Mouse (Mus musculus) olfactory bulb, adult 2 months (tissue): Measurements from ENCODE around the gene Serpine1. TPM values are rescaled to one million over a fixed set of nuclear protein-coding genes. Genes with fewer than 3 reads are reported as not detected.

Experiments
- H3K27ac ChIP-seq: fragments of 200-500 bp; 2 replicates; pipeline ENCODE4 v1.5.1; 2012; ENCODE audit warnings: low read depth, low read length; ENCODE audit not compliant: insufficient read depth
- H3K4me1 ChIP-seq: fragments of 200-500 bp; 2 replicates; pipeline ENCODE4 v1.6.1; 2012; ENCODE audit warnings: low read length; ENCODE audit not compliant: control insufficient read depth, insufficient read depth
- H3K4me3 ChIP-seq: fragments of 200-500 bp; 2 replicates; pipeline ENCODE4 v1.5.1; 2012; ENCODE audit warnings: mild to moderate bottlenecking, low read depth, low read length, moderate library complexity; ENCODE audit not compliant: insufficient read depth
- CTCF ChIP-seq: fragments of 200-500 bp; IDR thresholded peaks from 2 replicates; pipeline ENCODE4 v1.5.1; 2012; ENCODE audit warnings: low read depth, mild to moderate bottlenecking, low read length, moderate library complexity; ENCODE audit not compliant: insufficient read depth
- POLR2A ChIP-seq: fragments of 200-500 bp; IDR thresholded peaks from 2 replicates; pipeline ENCODE4 v1.6.1; 2012; ENCODE audit warnings: mild to moderate bottlenecking, low read depth, low read length, moderate library complexity; ENCODE audit not compliant: insufficient read depth
- WGBS: fragments of 180-500 bp; shearing (Covaris S2); methylation state at CpG from one replicate; pipeline ENCODE4 v1.1.7; 2018; 5-methylcytosine and 5-hydroxymethylcytosine counted together
- polyA plus RNA-seq: library from polyadenylated mRNA; stranded (reverse); fragments of >200 nt; gene quantifications from 2 replicates; pipeline ENCODE4 v1.2.4, GENCODE M21; 2012; ENCODE audit warnings: low replicate concordance; ENCODE audit not compliant: missing spikeins, insufficient read depth, insufficient read length

Gene Serpine1
- polyA plus RNA-seq, 1 experiment, result not detected

GRCm38 (mm10) chr5:137070881-137071605 is 1.0 kb downstream of the Serpine1 start:
- Histone ChIP-seq H3K4me3 (no peak overlapping the region), H3K4me1 (peaks cover 48% of the 10 kb centered on the region), H3K27ac (no peak overlapping the region)
- TF ChIP-seq CTCF (no peak), POLR2A (no peak)
- 83% methylated on average over 19 of the region's 19 CpGs for WGBS

GRCm38 (mm10) chr5:137068711-137069110 is 3.4 kb downstream of the Serpine1 start:
- TF ChIP-seq POLR2A, result no peak
- TF ChIP-seq CTCF, result no peak
- Histone ChIP-seq H3K4me3 (no peak overlapping the region), H3K4me1 (peaks cover 30% of the 10 kb centered on the region), H3K27ac (no peak overlapping the region)
- WGBS, result 70% methylated on average over 4 of the region's 4 CpGs

GRCm38 (mm10) chr5:137065923-137066322 is 6.1 kb downstream of the Serpine1 start:
- Histone ChIP-seq H3K4me3 (no peak overlapping the region), H3K4me1 (peaks cover 21% of the 10 kb centered on the region), H3K27ac (no peak overlapping the region)
- TF ChIP-seq CTCF (no peak), POLR2A (no peak)
- 63% methylated on average over 8 of the region's 8 CpGs for WGBS

GRCm38 (mm10) chr5:137065454-137065853 is 6.6 kb downstream of the Serpine1 start:
- 38% methylated on average over 6 of the region's 6 CpGs for WGBS

GRCm38 (mm10) chr5:137062601-137063000 is 9.5 kb downstream of the Serpine1 start:
- TF ChIP-seq POLR2A (no peak), CTCF (no peak)
- WGBS, result 76% methylated on average over 5 of the region's 5 CpGs

More at GRCm38 (mm10) chr5:137065454-137065853, 6.6 kb downstream of the Serpine1 start:
- Histone ChIP-seq H3K4me3 (no peak overlapping the region), H3K4me1 (peaks cover 18% of the 10 kb centered on the region), H3K27ac (no peak overlapping the region)
- TF ChIP-seq POLR2A, result no peak

GRCm38 (mm10) chr5:137061809-137062481 is 10.1 kb downstream of the Serpine1 start:
- TF ChIP-seq CTCF, result no peak
- TF ChIP-seq POLR2A, result no peak
- Histone ChIP-seq H3K27ac (0 out of 2 replicates have a peak overlapping the region, but pooled peaks have one; percentile 53), H3K4me1 (peaks cover 16% of the 10 kb centered on the region), H3K4me3 (no peak overlapping the region)
- WGBS, result 14% methylated on average over 11 of the region's 12 CpGs

More at GRCm38 (mm10) chr5:137062601-137063000, 9.5 kb downstream of the Serpine1 start:
- Histone ChIP-seq H3K4me3 (no peak overlapping the region), H3K27ac (no peak overlapping the region), H3K4me1 (peaks cover 16% of the 10 kb centered on the region)

GRCm38 (mm10) chr5:137054873-137055272 is 17.2 kb downstream of the Serpine1 start:
- Histone ChIP-seq H3K4me3 (no peak overlapping the region), H3K27ac (peak overlapping the region; percentile 18; the same call in 1 of the 2 replicates), H3K4me1 (peaks cover 15% of the 10 kb centered on the region)
- TF ChIP-seq CTCF, result no peak
- TF ChIP-seq POLR2A, result no peak
- WGBS, result 81% methylated on average over 5 of the region's 5 CpGs

- Histone ChIP-seq H3K4me1 (peaks cover 15% of the 10 kb centered on the region), H3K4me3 (no peak overlapping the region), H3K27ac (peak overlapping the region; percentile 18; the same call in 1 of the 2 replicates)
- 49% methylated on average over 7 of the region's 7 CpGs for WGBS
- TF ChIP-seq POLR2A (no peak), CTCF (no peak)
Observed at GRCm38 (mm10) chr5:137054299-137054698, 17.8 kb downstream of the Serpine1 start.

GRCm38 (mm10) chr5:137051914-137052505 is 20.1 kb downstream of the Serpine1 start:
- peaks cover 16% of the 10 kb centered on the region for H3K4me1 ChIP-seq
- H3K27ac ChIP-seq, result peak overlapping the region; percentile 97
- WGBS, result 54% methylated on average over 5 of the region's 5 CpGs
- no peak for TF ChIP-seq POLR2A
- TF ChIP-seq CTCF, result no peak
- H3K4me3 ChIP-seq, result no peak overlapping the region
